Mouse (Mus musculus): Measurements from ENCODE around the gene Wap. TPM values are rescaled to one million over a fixed set of nuclear protein-coding genes. Genes with fewer than 3 reads are reported as not detected.

Wap gene
- polyA plus RNA-seq (2012; rRNA removed) = not detected in 2 replicates

GRCm38 (mm10) chr11:6638537-6638936 lies at the start of gene Wap:
Gene Wap (minus strand): TSS chr11:6638637.

GRCm38 (mm10) chr11:6658271-6658670 lies 19.8 kb upstream of the Wap start, which contains the start of gene Ramp3:
Gene Ramp3 (plus strand): TSS chr11:6658521.

GRCm38 (mm10) chr11:6625478-6626387 lies 12.7 kb downstream of the Wap start, which contains the start of gene Tbrg4:
Gene Tbrg4 (minus strand): TSS chr11:6626067.

GRCm38 (mm10) chr11:6605491-6606399 lies 32.7 kb downstream of the Wap start, which contains the start of gene Nacad:
Gene Nacad (minus strand): TSS chr11:6606053.

Other genes starting within 250 kb of the Wap start
- gene Zmiz2, start 249.6 kb downstream of the Wap start, polyA plus RNA-seq (2012; rRNA removed) = 5.4 and 7.5 TPM in 2 replicates
- gene Ppia, start 223.2 kb downstream of the Wap start, polyA plus RNA-seq (2012; rRNA removed) = 1,822 and 2,000 TPM in 2 replicates
- 44.4 TPM in 2 replicates for gene H2afv, start 194.2 kb downstream of the Wap start, polyA plus RNA-seq (2012; rRNA removed)
- gene Purb, start 162.7 kb downstream of the Wap start, polyA plus RNA-seq (2012; rRNA removed) = 6.2 and 7.7 TPM in 2 replicates
- 4.9 and 7.1 TPM in 2 replicates for gene Myo1g, start 117.7 kb downstream of the Wap start, polyA plus RNA-seq (2012; rRNA removed)
- gene Ccm2, start 91.8 kb downstream of the Wap start, polyA plus RNA-seq (2012; rRNA removed) = 27.3 and 32.9 TPM in 2 replicates
- 4.1 and 7.8 TPM in 2 replicates for gene Nacad, start 32.6 kb downstream of the Wap start, polyA plus RNA-seq (2012; rRNA removed)
- gene Tbrg4, start 12.6 kb downstream of the Wap start, polyA plus RNA-seq (2012; rRNA removed) = 48.1 and 54.8 TPM in 2 replicates
- gene Ramp3, start 19.9 kb upstream of the Wap start, polyA plus RNA-seq (2012; rRNA removed) = 0.05 and 0.16 TPM in 2 replicates
- gene Gm11983, start 199.0 kb upstream of the Wap start, polyA plus RNA-seq (2012; rRNA removed) = not detected in 2 replicates

All from liver, embryonic 14 days (tissue).